8 mouse cellular contexts compared by ENCODE assay signal in the genomic region with DNA sequence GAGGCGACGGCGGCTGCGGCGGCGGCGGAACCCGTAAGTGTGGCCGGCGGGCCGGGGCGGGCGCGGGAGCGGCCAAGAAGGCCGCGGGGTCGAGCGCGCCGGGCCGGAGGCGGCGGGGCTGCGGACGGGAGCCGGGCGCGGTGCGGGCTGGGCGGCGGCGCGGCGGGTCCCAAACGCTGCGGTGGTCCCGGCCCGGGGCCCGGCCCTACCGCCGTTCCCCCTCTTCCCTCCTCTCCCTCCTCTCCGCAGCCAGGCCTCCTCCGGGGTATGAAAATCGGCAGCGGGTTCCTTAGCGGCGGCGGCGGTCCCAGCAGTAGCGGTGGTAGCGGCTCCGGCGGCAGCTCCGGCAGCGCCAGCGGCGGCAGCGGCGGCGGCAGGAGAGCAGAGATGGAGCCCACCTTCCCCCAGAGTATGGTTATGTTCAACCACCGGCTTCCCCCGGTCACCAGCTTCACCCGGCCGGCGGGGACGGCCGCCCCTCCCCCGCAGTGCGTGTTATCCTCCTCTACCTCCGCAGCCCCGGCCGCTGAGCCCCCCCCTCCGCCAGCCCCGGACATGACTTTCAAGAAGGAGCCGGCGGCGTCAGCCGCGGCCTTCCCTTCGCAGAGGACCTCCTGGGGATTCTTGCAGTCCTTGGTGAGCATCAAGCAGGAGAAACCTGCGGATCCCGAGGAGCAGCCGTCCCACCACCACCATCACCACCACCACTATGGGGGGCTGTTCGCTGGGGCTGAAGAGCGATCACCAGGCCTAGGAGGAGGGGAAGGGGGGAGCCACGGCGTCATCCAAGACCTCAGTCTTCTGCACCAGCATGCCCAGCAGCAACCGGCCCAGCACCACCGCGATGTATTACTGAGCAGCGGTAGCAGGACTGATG. TPM values are rescaled to one million over a fixed set of nuclear protein-coding genes. Genes with fewer than 3 reads are reported as not detected.
A peak's percentile ranks its signal among the peaks of the same experiment; 100 is the strongest.
DNase-seq lines count a peak whose midpoint lies in the region; ATAC-seq and TF ChIP-seq lines count a peak whose summit lies in the region.

No protein-coding gene starts in this region.

- H3K9ac ChIP-seq in heart, embryonic 12.5 days: peak overlapping the region; percentile 97
- peak overlapping the region; percentile 90 for H3K9ac ChIP-seq in kidney, postnatal 0 days (ENCODE audit: low read depth, low read length)
- H3K9ac ChIP-seq in liver, embryonic 14.5 days (replicated peaks): peak overlapping the region; percentile 71

- H3K36me3 ChIP-seq in erythroblast, embryonic 14.5 days (ENCODE audit: control insufficient read depth): peaks cover 26% of the 10 kb centered on the region
- H3K36me3 ChIP-seq in heart, embryonic 12.5 days: peaks cover 20% of the 10 kb centered on the region
- peaks cover 10% of the 10 kb centered on the region; the same call in 1 of the 2 replicates for H3K36me3 ChIP-seq in kidney, postnatal 0 days (ENCODE audit: insufficient read depth, low read length)
- peaks cover 3% of the 10 kb centered on the region for H3K36me3 ChIP-seq in liver, embryonic 14.5 days (replicated peaks; ENCODE audit: control insufficient read depth, insufficient read depth, low read depth)

- H3K27me3 ChIP-seq in erythroblast, embryonic 14.5 days (ENCODE audit: control insufficient read depth): no peaks in the 10 kb centered on the region
- no peaks in the 10 kb centered on the region for H3K27me3 ChIP-seq in heart, embryonic 12.5 days (replicated peaks)
- no peaks in the 10 kb centered on the region for H3K27me3 ChIP-seq in kidney, postnatal 0 days (ENCODE audit: insufficient read depth, low read length)
- no peaks in the 10 kb centered on the region for H3K27me3 ChIP-seq in liver, embryonic 14.5 days (ENCODE audit: control insufficient read depth, insufficient read depth, low read length)

- TF ChIP-seq CTCF in brain, embryonic 14.5 days (IDR thresholded peaks at IDR 0.05; ENCODE audit: borderline replicate concordance, extremely low read depth, insufficient read depth, insufficient read length): no peak
- peak; percentile 38; the same call in 1 of the 2 replicates for TF ChIP-seq CTCF in kidney, postnatal 0 days (IDR thresholded peaks at IDR 0.05; ENCODE audit: low read depth)
- peak; percentile 31; the same call in 1 of the 2 replicates for TF ChIP-seq CTCF in liver, embryonic 14.5 days (IDR thresholded peaks at IDR 0.05; ENCODE audit: low read depth)

- peak; percentile 5 for ATAC-seq in CD4-positive, CD25-positive, alpha-beta regulatory T cell, adult 4 months
- peak; percentile 66 for ATAC-seq in heart, embryonic 12.5 days (ENCODE audit: insufficient number of reproducible peaks, low FRiP score)
- ATAC-seq in kidney, postnatal 0 days (replicated peaks; ENCODE audit: low FRiP score, low read depth): peak; percentile 64
- ATAC-seq in liver, embryonic 14.5 days (ENCODE audit: insufficient read depth): peak; percentile 66

- no peak for TF ChIP-seq POLR2A in brain, embryonic 14.5 days (IDR thresholded peaks at IDR 0.05; ENCODE audit: borderline replicate concordance, extremely low read depth, insufficient read depth, insufficient read length, poor library complexity, severe bottlenecking)

- peak; percentile 70 for DNase-seq in brain, embryonic 14.5 days (ENCODE audit: low read depth)
- DNase-seq in kidney, postnatal 0 days (ENCODE audit: low spot score): peak; percentile 51
- no peak for DNase-seq in liver, embryonic 14.5 days (ENCODE audit: low read depth in 3 of 3, low spot score in 3 of 3)
- peak; percentile 72 for DNase-seq in neural tube, embryonic 10.5 days (ENCODE audit: extremely low spot score, low spot score)
- DNase-seq in thymus, adult 18-20 months: peak; percentile 37 to 49

- 1% methylated on average over 89 of the region's 92 CpGs for WGBS in heart, embryonic 12.5 days
- 2% methylated on average over 66 of the region's 92 CpGs for WGBS in kidney, postnatal 0 days
- WGBS in liver, embryonic 14.5 days (ENCODE audit: insufficient replicate concordance): 2% methylated on average over 84 of the region's 92 CpGs

- H3K4me2 ChIP-seq in heart, embryonic 12.5 days: peak overlapping the region; percentile 90
- peak overlapping the region; percentile 80 for H3K4me2 ChIP-seq in kidney, postnatal 0 days (ENCODE audit: low read length)
- H3K4me2 ChIP-seq in liver, embryonic 14.5 days (ENCODE audit: low read depth): peak overlapping the region; percentile 77

- TF ChIP-seq EP300 in liver, embryonic 14.5 days (IDR thresholded peaks at IDR 0.05; ENCODE audit: low read depth): no peak

- peak overlapping the region; percentile 82 for H3K27ac ChIP-seq in heart, embryonic 12.5 days (ENCODE audit: poor library complexity, severe bottlenecking)
- H3K27ac ChIP-seq in kidney, postnatal 0 days: peak overlapping the region; percentile 95
- no peak overlapping the region for H3K27ac ChIP-seq in liver, embryonic 14.5 days

- H3K4me3 ChIP-seq in erythroblast, embryonic 14.5 days (replicated peaks): peak overlapping the region; percentile 88
- peak overlapping the region; percentile 94 for H3K4me3 ChIP-seq in heart, embryonic 12.5 days
- H3K4me3 ChIP-seq in kidney, postnatal 0 days (replicated peaks; ENCODE audit: low read depth, low read length): peak overlapping the region; percentile 94
- H3K4me3 ChIP-seq in liver, embryonic 14.5 days (ENCODE audit: insufficient read depth in 1 of 2, low read depth in 2 of 2, low read length in 2 of 2): peak overlapping the region; percentile 76 to 82

- H3K9me3 ChIP-seq in erythroblast, embryonic 14.5 days (ENCODE audit: control insufficient read depth, low read length): no peaks in the 10 kb centered on the region
- H3K9me3 ChIP-seq in heart, embryonic 12.5 days (replicated peaks): no peaks in the 10 kb centered on the region
- no peaks in the 10 kb centered on the region for H3K9me3 ChIP-seq in kidney, postnatal 0 days (replicated peaks; ENCODE audit: low read length)
- no peaks in the 10 kb centered on the region for H3K9me3 ChIP-seq in liver, embryonic 14.5 days (ENCODE audit: control insufficient read depth, low read length)

- peaks cover 36% of the 10 kb centered on the region for H3K4me1 ChIP-seq in erythroblast, embryonic 14.5 days (ENCODE audit: control insufficient read depth)
- peaks cover 23% of the 10 kb centered on the region for H3K4me1 ChIP-seq in heart, embryonic 12.5 days (replicated peaks)
- peaks cover 23% of the 10 kb centered on the region for H3K4me1 ChIP-seq in kidney, postnatal 0 days (replicated peaks; ENCODE audit: insufficient read depth, low read length)
- peaks cover 9 to 10% of the 10 kb centered on the region in 2 experiments; a peak in 3 of 4 replicates for H3K4me1 ChIP-seq in liver, embryonic 14.5 days (replicated peaks; ENCODE audit: control insufficient read depth in 2 of 2, insufficient read depth in 2 of 2, low read length in 1 of 2)

RNA-seq across cellular contexts. Expression of a gene that starts 0.6 kb away (rescaled TPM):
- 10 to 100 TPM; 18.5 to 32.8 TPM for polyA plus RNA-seq in CD4-positive, CD25-positive, alpha-beta regulatory T cell, adult 4 months (2017; shearing (Covaris generic))
- polyA plus RNA-seq in brain, embryonic 14.5 days (2012; rRNA removed): 10.3 and 14.5 TPM in 2 replicates
- 0.04 and 0.12 TPM in 2 replicates for polyA plus RNA-seq in erythroblast, embryonic 14.5 days (2012)
- 18.2 and 19.2 TPM in 2 replicates for polyA plus RNA-seq in heart, embryonic 12.5 days (2016; fragmentation: Nextera tagmentation; extraction: Ambion mirVana)
- 18.3 and 19.0 TPM in 2 replicates for polyA plus RNA-seq in kidney, postnatal 0 days (2015; fragmentation: Nextera tagmentation; extraction: Ambion mirVana)
- 2.3 and 2.9 TPM in 2 replicates for polyA plus RNA-seq in liver, embryonic 14.5 days (2012; rRNA removed)
- polyA plus RNA-seq in liver, embryonic 14.5 days (2014; fragmentation: Nextera tagmentation; extraction: Ambion mirVana): 6.7 and 7.1 TPM in 2 replicates

Comparison
In these comparisons a context has a peak if more than half of its experiments do, and no peak if none do; other contexts are left out.
1. ATAC-seq: peak in every context shown above with its lines; median percentile 66 in heart, embryonic 12.5 days; 66 in liver, embryonic 14.5 days; 64 in kidney, postnatal 0 days; 5 in CD4-positive, CD25-positive, alpha-beta regulatory T cell, adult 4 months.
2. DNase-seq: peak in brain, embryonic 14.5 days (single experiment), kidney, postnatal 0 days (single experiment), neural tube, embryonic 10.5 days (single experiment) and thymus, adult 18-20 months (2 of 2); none in liver, embryonic 14.5 days (0 of 3).
3. Peak in every context shown above with its lines, with median percentiles within 50 percentile points of each other: H3K4me3 ChIP-seq, H3K4me2 ChIP-seq and H3K9ac ChIP-seq.